Mouse (Mus musculus) fibroblast of lung, adult 2 months (primary cell): ENCODE measurements around the gene Phf21a.

ENCODE experiments used
- DNase-seq: peaks from one replicate; pipeline ENCODE4 v3.0.0-alpha.2; 2011; ENCODE audit warnings: low read depth

The Phf21a gene

GRCm38 (mm10) chr2:92234768-92235332 is 141.9 kb downstream of the Phf21a start:
- DNase-seq = no peak

GRCm38 (mm10) chr2:92240299-92240698 is 147.4 kb downstream of the Phf21a start:
- DNase-seq = no peak

GRCm38 (mm10) chr2:92240816-92241215 is 147.9 kb downstream of the Phf21a start:
- no peak for DNase-seq

GRCm38 (mm10) chr2:92241317-92241716 is 148.4 kb downstream of the Phf21a start:
- DNase-seq = no peak

- DNase-seq = no peak
These were observed 153.2 kb downstream of the Phf21a start for GRCm38 (mm10) chr2:92246112-92246511.

GRCm38 (mm10) chr2:92247711-92248110 is 154.8 kb downstream of the Phf21a start:
- DNase-seq = no peak

- DNase-seq = no peak
These were observed 157.6 kb downstream of the Phf21a start for GRCm38 (mm10) chr2:92250472-92250871.

GRCm38 (mm10) chr2:92253777-92254176 is 160.9 kb downstream of the Phf21a start:
- no peak for DNase-seq

GRCm38 (mm10) chr2:92256141-92256540 is 163.2 kb downstream of the Phf21a start:
- DNase-seq = no peak

- DNase-seq = peak; percentile 34
These were observed 164.5 kb downstream of the Phf21a start for GRCm38 (mm10) chr2:92257372-92257956.

GRCm38 (mm10) chr2:92259924-92260323 is 167.0 kb downstream of the Phf21a start:
- no peak for DNase-seq

GRCm38 (mm10) chr2:92266100-92266617 is 173.2 kb downstream of the Phf21a start:
- peak; percentile 37 for DNase-seq

GRCm38 (mm10) chr2:92269227-92269626 is 176.3 kb downstream of the Phf21a start:
- DNase-seq = no peak

- no peak for DNase-seq
These were observed 179.6 kb downstream of the Phf21a start for GRCm38 (mm10) chr2:92272510-92272909.

- peak; percentile 56 for DNase-seq
These were observed 180.3 kb downstream of the Phf21a start for GRCm38 (mm10) chr2:92273101-92273801.

GRCm38 (mm10) chr2:92273802-92274183 is 180.9 kb downstream of the Phf21a start:
- DNase-seq = no peak

GRCm38 (mm10) chr2:92277787-92278186 is 184.9 kb downstream of the Phf21a start:
- no peak for DNase-seq

- DNase-seq = no peak
These were observed 185.7 kb downstream of the Phf21a start for GRCm38 (mm10) chr2:92278663-92279062.

- no peak for DNase-seq
These were observed 186.5 kb downstream of the Phf21a start for GRCm38 (mm10) chr2:92279398-92279797.

- no peak for DNase-seq
These were observed 192.7 kb downstream of the Phf21a start for GRCm38 (mm10) chr2:92285597-92285996.

- DNase-seq = no peak
These were observed 196.4 kb downstream of the Phf21a start for GRCm38 (mm10) chr2:92289335-92289734.

GRCm38 (mm10) chr2:92291526-92291925 is 198.6 kb downstream of the Phf21a start:
- DNase-seq = no peak

GRCm38 (mm10) chr2:92296402-92296801 is 203.5 kb downstream of the Phf21a start:
- peak; percentile 45 for DNase-seq
